Mouse (Mus musculus): ENCODE measurements at regions not wholly inside any gene's neighbourhood (a gene's known extent, or its start where the extent isn't known, plus 50 kb on each side); places are given as distances from the start of the nearest gene placed in this dataset.

GRCm38 (mm10) chr1:186031951-186032350 is 85.2 kb downstream of the Lyplal1 start:
- TF ChIP-seq GATA1 (IDR thresholded peaks at IDR 0.05; ENCODE audit: borderline replicate concordance, low read length) (no peak), FLI1 (IDR thresholded peaks at IDR 0.05; ENCODE audit: low read length) (no peak)

All from megakaryocyte, embryonic 14.5 days (primary cell).